Mouse (Mus musculus) stomach, postnatal 0 days (tissue): ENCODE results near the gene Uvrag. TPM values are rescaled to one million over a fixed set of nuclear protein-coding genes. Genes with fewer than 3 reads are reported as not detected.

Experiments
- ATAC-seq: fragments of 200-750 bp; cut with Nextera tagmentation; 2 replicates; pipeline ENCODE4 v1.8.0; 2017; ENCODE audit not compliant: low FRiP score, low TSS enrichment
- DNase-seq: peaks from one replicate; pipeline ENCODE4 v3.0.0-alpha.2; 2016; ENCODE audit warnings: low spot score
- H3K27ac ChIP-seq: fragments of 300-500 bp; sonication (generic); replicated peaks from 2 replicates; pipeline ENCODE4 v1.5.1; 2014; ENCODE audit warnings: mild to moderate bottlenecking, control low read depth
- H3K27me3 ChIP-seq: fragments of 300-500 bp; sonication (generic); 2 replicates; pipeline ENCODE4 v1.6.1; 2014; ENCODE audit warnings: low read length; ENCODE audit not compliant: control insufficient read depth, insufficient read depth
- H3K36me3 ChIP-seq: fragments of 300-500 bp; sonication (generic); 2 replicates; pipeline ENCODE4 v1.6.1; 2014; ENCODE audit warnings: low read length, mixed read lengths; ENCODE audit not compliant: control insufficient read depth, insufficient read depth
- H3K4me1 ChIP-seq: fragments of 300-500 bp; sonication (generic); replicated peaks from 2 replicates; pipeline ENCODE4 v1.6.1; 2014; ENCODE audit warnings: antibody characterized with exemption; ENCODE audit not compliant: control insufficient read depth, insufficient read depth
- H3K4me2 ChIP-seq: fragments of 300-500 bp; sonication (generic); replicated peaks from 2 replicates; pipeline ENCODE4 v1.6.1; 2014; ENCODE audit warnings: low read depth, mild to moderate bottlenecking, control low read depth, moderate library complexity
- H3K4me3 ChIP-seq: fragments of 300-500 bp; sonication (generic); 2 replicates; pipeline ENCODE4 v1.5.1; 2014; ENCODE audit warnings: low read depth, low read length, control low read depth
- H3K9ac ChIP-seq: fragments of 300-500 bp; sonication (generic); 2 replicates; pipeline ENCODE4 v1.6.1; 2014; ENCODE audit warnings: mild to moderate bottlenecking, low read length, control low read depth, mixed read lengths
- H3K9me3 ChIP-seq: fragments of 300-500 bp; sonication (generic); 2 replicates; pipeline ENCODE4 v1.6.1; 2016; ENCODE audit warnings: low read length; ENCODE audit not compliant: control insufficient read depth
- CTCF ChIP-seq: IDR thresholded peaks from 2 replicates; pipeline ENCODE4 v1.5.1; 2016; ENCODE audit warnings: antibody characterized with exemption, low read depth, mild to moderate bottlenecking, moderate library complexity
- EP300 ChIP-seq: optimal IDR thresholded peaks from 2 replicates; pipeline ENCODE3; 2016; ENCODE audit warnings: antibody characterized with exemption
- WGBS: fragments of 180-500 bp; shearing (Covaris S2); extraction: QIAGEN DNeasy Blood & Tissue Kit; methylation state at CpG from one replicate; pipeline ENCODE4 v1.1.7; 2014; 5-methylcytosine and 5-hydroxymethylcytosine counted together
- polyA plus RNA-seq: library from polyadenylated mRNA; unstranded; fragments of >200 nt; fragmentation: Nextera tagmentation; extraction: Ambion mirVana; gene quantifications from 2 replicates; pipeline ENCODE4 v1.2.1, GENCODE M21; 2015

Uvrag gene
- polyA plus RNA-seq, 1 experiment from 2014 or later = 9.8 TPM

DNA sequence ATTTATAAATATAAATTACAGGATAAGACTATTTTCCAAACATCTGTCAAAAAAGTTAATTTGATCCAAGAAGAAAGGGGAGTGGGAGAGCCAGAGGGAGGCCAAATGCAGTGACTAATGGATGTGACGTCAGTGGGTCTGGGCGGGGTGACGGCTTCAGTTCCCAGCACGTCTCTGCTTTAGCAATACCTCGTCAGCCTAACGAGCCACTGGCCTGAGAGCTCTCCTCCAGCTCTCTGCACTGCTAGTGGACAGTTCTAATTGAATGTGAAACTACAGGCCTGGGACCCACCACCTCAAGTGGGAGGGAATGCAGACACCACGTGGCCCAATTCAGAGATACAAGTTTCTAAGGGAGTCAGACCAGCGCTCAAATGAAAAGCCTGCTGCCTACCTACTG lies 63.7 kb downstream of the Uvrag start:
- peak; percentile 62 for DNase-seq
- no peaks in the 10 kb centered on the region for H3K27me3 ChIP-seq
- no peaks in the 10 kb centered on the region for H3K4me1 ChIP-seq
- no peaks in the 10 kb centered on the region for H3K36me3 ChIP-seq
- no peak overlapping the region for H3K4me2 ChIP-seq
- peak; percentile 70 for ATAC-seq
- 27% methylated on average over 8 of the region's 8 CpGs for WGBS
- H3K4me3 ChIP-seq = no peak overlapping the region
- no peak overlapping the region for H3K9ac ChIP-seq
- no peaks in the 10 kb centered on the region for H3K9me3 ChIP-seq
- peak overlapping the region; percentile 61 for H3K27ac ChIP-seq
- TF ChIP-seq CTCF (no peak), EP300 (no peak)

DNA sequence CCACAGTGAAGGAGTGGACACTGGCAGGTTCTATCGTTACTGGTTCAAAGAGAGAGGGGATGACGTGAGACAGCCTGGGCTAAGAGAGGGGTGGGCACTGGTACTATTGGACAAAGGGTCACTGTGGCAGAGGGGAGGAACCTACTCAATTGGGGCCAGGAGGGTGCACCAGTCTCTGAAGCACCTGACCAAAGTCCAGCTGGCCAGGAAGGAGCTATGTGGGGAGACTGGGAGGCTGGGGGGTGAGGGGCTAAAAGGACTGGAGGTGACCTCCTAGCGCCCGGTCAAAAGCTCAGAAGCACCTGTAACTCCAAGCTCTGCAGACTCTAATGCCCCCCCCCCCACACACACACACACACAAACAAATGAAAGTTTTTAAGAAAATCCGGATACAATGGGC lies 65.8 kb downstream of the Uvrag start:
- Histone ChIP-seq H3K4me2 (no peak overlapping the region), H3K27me3 (no peaks in the 10 kb centered on the region), H3K9me3 (no peaks in the 10 kb centered on the region), H3K4me3 (no peak overlapping the region), H3K4me1 (no peaks in the 10 kb centered on the region), H3K36me3 (no peaks in the 10 kb centered on the region), H3K27ac (no peak overlapping the region), H3K9ac (no peak overlapping the region)
- TF ChIP-seq CTCF = no peak
- WGBS = 83% methylated on average over 5 of the region's 5 CpGs
- no peak for DNase-seq
- ATAC-seq = no peak

DNA sequence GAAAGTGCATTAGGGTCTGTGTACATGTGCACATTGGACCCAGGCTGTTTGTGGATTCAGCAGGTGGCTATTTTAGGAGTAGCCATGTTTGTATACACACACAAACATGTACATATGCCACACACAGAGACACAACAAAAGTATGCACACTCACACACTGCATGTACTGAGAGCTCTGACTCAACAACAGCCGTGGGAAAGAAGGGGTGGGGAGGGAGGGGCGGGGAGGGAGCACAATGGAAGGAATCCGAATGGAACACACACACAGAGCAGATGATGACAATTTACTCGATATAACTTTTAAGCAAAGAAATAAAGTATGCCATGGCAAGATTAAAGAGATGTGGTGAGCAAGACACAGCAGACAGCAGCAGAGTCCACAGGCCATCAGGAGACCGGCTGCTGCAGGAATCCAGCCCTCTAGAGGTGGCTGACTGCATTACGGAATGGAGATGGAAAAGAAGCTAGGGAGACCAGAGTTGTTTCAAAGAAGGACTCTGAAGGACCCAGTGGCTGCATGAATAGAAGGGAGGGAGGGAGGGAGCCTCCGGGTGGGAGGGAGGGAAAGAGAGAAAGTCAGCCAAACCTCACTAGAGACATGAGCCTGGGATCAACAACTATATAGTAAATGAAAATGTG lies 67.1 kb downstream of the Uvrag start:
- Histone ChIP-seq H3K4me3 (no peak overlapping the region), H3K36me3 (0 out of 2 replicates have a peak, but pooled peaks cover 2% of the 10 kb centered on the region), H3K27ac (no peak overlapping the region), H3K4me2 (no peak overlapping the region), H3K9ac (no peak overlapping the region), H3K27me3 (no peaks in the 10 kb centered on the region), H3K9me3 (no peaks in the 10 kb centered on the region), H3K4me1 (no peaks in the 10 kb centered on the region)
- ATAC-seq (peak; percentile 65), DNase-seq (peak; percentile 74)
- TF ChIP-seq EP300 = no peak
- TF ChIP-seq CTCF = peak; percentile 80
- WGBS = 28% methylated on average over 7 of the region's 7 CpGs

DNA sequence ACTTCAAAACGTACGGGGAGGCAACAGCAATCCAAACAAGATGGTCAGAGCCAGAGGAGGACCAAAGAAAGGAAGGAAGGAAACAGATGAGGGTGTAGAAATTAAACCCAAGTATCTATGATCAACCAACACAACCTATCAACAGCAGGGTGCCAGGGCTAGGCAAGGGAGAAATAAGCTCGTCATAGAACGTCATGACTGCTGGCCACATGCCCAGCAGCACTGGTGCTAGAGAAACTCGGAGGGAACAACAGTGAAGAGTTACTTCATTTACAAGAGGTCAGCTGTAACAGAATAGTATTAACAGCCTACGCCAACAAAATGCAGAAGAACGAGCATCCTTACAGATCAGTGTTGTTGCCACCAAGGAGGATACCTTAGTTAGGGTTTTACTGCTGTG lies 73.2 kb downstream of the Uvrag start:
- 0 out of 2 replicates have a peak, but pooled peaks cover 2% of the 10 kb centered on the region for H3K36me3 ChIP-seq
- TF ChIP-seq CTCF = no peak
- no peak for TF ChIP-seq EP300
- no peak overlapping the region for H3K4me3 ChIP-seq
- H3K4me1 ChIP-seq = 0 out of 2 replicates have a peak, but pooled peaks cover 2% of the 10 kb centered on the region
- DNase-seq = no peak
- H3K4me2 ChIP-seq = no peak overlapping the region
- H3K9ac ChIP-seq = no peak overlapping the region
- WGBS = 69% methylated on average over 7 of the region's 7 CpGs
- H3K9me3 ChIP-seq = no peaks in the 10 kb centered on the region
- no peak overlapping the region for H3K27ac ChIP-seq
- H3K27me3 ChIP-seq = no peaks in the 10 kb centered on the region
- no peak for ATAC-seq

DNA sequence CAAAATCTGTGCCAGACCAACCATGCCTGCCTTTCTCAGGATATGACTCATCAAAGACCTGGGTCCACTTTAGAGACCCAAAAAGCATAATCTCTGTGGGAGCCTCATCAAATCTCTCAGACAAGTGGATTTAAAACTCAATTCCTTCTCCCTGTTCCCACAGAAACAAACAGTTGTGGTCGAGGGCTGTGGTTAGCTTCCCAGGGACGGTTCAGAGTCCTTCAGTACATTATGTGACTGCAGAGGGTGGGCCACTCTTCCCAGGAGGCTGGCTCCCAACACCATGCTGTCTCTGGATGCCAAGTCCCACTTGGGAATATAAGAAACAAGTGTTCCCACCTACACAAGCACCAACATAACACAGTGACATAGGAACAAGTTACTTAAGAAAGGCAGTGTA lies 75.0 kb downstream of the Uvrag start:
- 0 out of 2 replicates have a peak, but pooled peaks cover 2% of the 10 kb centered on the region for H3K36me3 ChIP-seq
- H3K27ac ChIP-seq = no peak overlapping the region
- H3K4me1 ChIP-seq = 0 out of 2 replicates have a peak, but pooled peaks cover 2% of the 10 kb centered on the region
- no peak overlapping the region for H3K9ac ChIP-seq
- ATAC-seq = no peak
- DNase-seq = no peak
- no peak for TF ChIP-seq CTCF
- no peak overlapping the region for H3K4me3 ChIP-seq
- no peaks in the 10 kb centered on the region for H3K27me3 ChIP-seq
- H3K4me2 ChIP-seq = no peak overlapping the region
- WGBS = 27% methylated on average over 2 of the region's 2 CpGs
- H3K9me3 ChIP-seq = no peaks in the 10 kb centered on the region

DNA sequence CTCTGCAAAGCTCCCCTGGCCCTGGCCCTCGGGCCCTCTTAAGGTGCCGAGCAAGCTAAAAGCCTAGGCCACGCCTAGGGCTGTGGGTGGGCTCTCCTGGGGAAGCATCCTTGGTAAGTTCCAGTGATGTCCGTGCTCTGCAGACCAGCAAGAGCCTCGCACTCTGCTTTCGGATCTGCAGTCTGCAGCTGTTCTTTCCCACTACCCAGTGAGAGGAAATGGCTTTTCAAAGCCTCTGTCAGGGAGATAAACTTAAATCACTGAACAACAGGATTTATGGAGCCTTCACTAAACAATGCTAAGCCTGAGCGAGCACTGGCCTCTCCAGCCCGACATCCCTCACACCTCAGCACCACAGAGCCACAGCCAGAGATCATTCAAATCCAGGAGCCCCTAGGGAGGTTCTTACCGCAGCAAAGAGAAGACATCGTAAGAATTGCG lies 75.5 kb downstream of the Uvrag start:
- Histone ChIP-seq H3K4me1 (0 out of 2 replicates have a peak, but pooled peaks cover 2% of the 10 kb centered on the region), H3K9ac (no peak overlapping the region), H3K27ac (no peak overlapping the region), H3K4me3 (no peak overlapping the region), H3K9me3 (no peaks in the 10 kb centered on the region), H3K4me2 (no peak overlapping the region), H3K36me3 (0 out of 2 replicates have a peak, but pooled peaks cover 2% of the 10 kb centered on the region), H3K27me3 (no peaks in the 10 kb centered on the region)
- no peak for DNase-seq
- WGBS = 29% methylated on average over 11 of the region's 11 CpGs
- ATAC-seq = peak; percentile 21; the same call in 1 of the 2 replicates
- TF ChIP-seq EP300 (no peak), CTCF (no peak)
